Mouse (Mus musculus): ENCODE measurements around the gene Gm21970. TPM values are rescaled to one million over a fixed set of nuclear protein-coding genes. Genes with fewer than 3 reads are reported as not detected.

Gene Gm21970
- polyA plus RNA-seq, 1 experiment from 2014 or later = not detected

- WGBS = 74% methylated on average over 8 of the region's 8 CpGs
These were observed 55.4 kb downstream of the Gm21970 start for GRCm38 (mm10) chr16:91446778-91447511.

GRCm38 (mm10) chr16:91447512-91447900 is 56.0 kb downstream of the Gm21970 start:
- H3K36me3 ChIP-seq (ENCODE audit: control insufficient read depth, insufficient read depth, low read length) = no peaks in the 10 kb centered on the region

More at GRCm38 (mm10) chr16:91446778-91447511, 55.4 kb downstream of the Gm21970 start:
- no peaks in the 10 kb centered on the region for H3K9me3 ChIP-seq (replicated peaks; ENCODE audit: control insufficient read depth, low read length, poor library complexity, severe bottlenecking)
- no peaks in the 10 kb centered on the region for H3K36me3 ChIP-seq (ENCODE audit: control insufficient read depth, insufficient read depth, low read length)
- no peaks in the 10 kb centered on the region for H3K4me1 ChIP-seq (ENCODE audit: control insufficient read depth, insufficient read depth, low read length)
- no peaks in the 10 kb centered on the region for H3K27me3 ChIP-seq (ENCODE audit: control insufficient read depth, insufficient read depth, low read depth, low read length)
- H3K4me3 ChIP-seq (ENCODE audit: low read depth, low read length) = no peak overlapping the region
- no peak for ATAC-seq
- no peak overlapping the region for H3K27ac ChIP-seq (ENCODE audit: low read length)
- H3K9ac ChIP-seq (ENCODE audit: low read depth, low read length) = no peak overlapping the region
- no peak overlapping the region for H3K4me2 ChIP-seq (ENCODE audit: low read length)

GRCm38 (mm10) chr16:91448088-91448487 is 56.6 kb downstream of the Gm21970 start:
- Histone ChIP-seq H3K9ac (ENCODE audit: low read depth, low read length) (no peak overlapping the region), H3K36me3 (ENCODE audit: control insufficient read depth, insufficient read depth, low read length) (no peaks in the 10 kb centered on the region), H3K27me3 (ENCODE audit: control insufficient read depth, insufficient read depth, low read depth, low read length) (no peaks in the 10 kb centered on the region), H3K27ac (ENCODE audit: low read length) (no peak overlapping the region), H3K9me3 (replicated peaks; ENCODE audit: control insufficient read depth, low read length, poor library complexity, severe bottlenecking) (no peaks in the 10 kb centered on the region), H3K4me1 (ENCODE audit: control insufficient read depth, insufficient read depth, low read length) (no peaks in the 10 kb centered on the region), H3K4me3 (ENCODE audit: low read depth, low read length) (no peak overlapping the region), H3K4me2 (ENCODE audit: low read length) (no peak overlapping the region)
- 90% methylated on average over 5 of the region's 5 CpGs for WGBS
- ATAC-seq = no peak

More at GRCm38 (mm10) chr16:91447512-91447900, 56.0 kb downstream of the Gm21970 start:
- no peak overlapping the region for H3K9ac ChIP-seq (ENCODE audit: low read depth, low read length)
- no peaks in the 10 kb centered on the region for H3K27me3 ChIP-seq (ENCODE audit: control insufficient read depth, insufficient read depth, low read depth, low read length)
- 76% methylated on average over 6 of the region's 6 CpGs for WGBS
- no peak for ATAC-seq
- H3K4me2 ChIP-seq (ENCODE audit: low read length) = no peak overlapping the region
- no peaks in the 10 kb centered on the region for H3K4me1 ChIP-seq (ENCODE audit: control insufficient read depth, insufficient read depth, low read length)
- no peaks in the 10 kb centered on the region for H3K9me3 ChIP-seq (replicated peaks; ENCODE audit: control insufficient read depth, low read length, poor library complexity, severe bottlenecking)
- H3K4me3 ChIP-seq (ENCODE audit: low read depth, low read length) = no peak overlapping the region
- H3K27ac ChIP-seq (ENCODE audit: low read length) = no peak overlapping the region

- H3K4me3 ChIP-seq (ENCODE audit: low read depth, low read length) = no peak overlapping the region
- H3K9ac ChIP-seq (ENCODE audit: low read depth, low read length) = no peak overlapping the region
- H3K4me1 ChIP-seq (ENCODE audit: control insufficient read depth, insufficient read depth, low read length) = no peaks in the 10 kb centered on the region
- H3K27me3 ChIP-seq (ENCODE audit: control insufficient read depth, insufficient read depth, low read depth, low read length) = no peaks in the 10 kb centered on the region
- 87% methylated on average over 7 of the region's 7 CpGs for WGBS
- no peak overlapping the region for H3K27ac ChIP-seq (ENCODE audit: low read length)
- no peak for ATAC-seq
- no peaks in the 10 kb centered on the region for H3K9me3 ChIP-seq (replicated peaks; ENCODE audit: control insufficient read depth, low read length, poor library complexity, severe bottlenecking)
- H3K36me3 ChIP-seq (ENCODE audit: control insufficient read depth, insufficient read depth, low read length) = no peaks in the 10 kb centered on the region
- H3K4me2 ChIP-seq (ENCODE audit: low read length) = no peak overlapping the region
These were observed 57.4 kb downstream of the Gm21970 start for GRCm38 (mm10) chr16:91448895-91449294.

- ATAC-seq = no peak
- no peaks in the 10 kb centered on the region for H3K4me1 ChIP-seq (ENCODE audit: control insufficient read depth, insufficient read depth, low read length)
- WGBS = 83% methylated on average over 12 of the region's 12 CpGs
- H3K4me3 ChIP-seq (ENCODE audit: low read depth, low read length) = no peak overlapping the region
- no peak overlapping the region for H3K27ac ChIP-seq (ENCODE audit: low read length)
- no peaks in the 10 kb centered on the region for H3K27me3 ChIP-seq (ENCODE audit: control insufficient read depth, insufficient read depth, low read depth, low read length)
- H3K4me2 ChIP-seq (ENCODE audit: low read length) = no peak overlapping the region
- no peaks in the 10 kb centered on the region for H3K36me3 ChIP-seq (ENCODE audit: control insufficient read depth, insufficient read depth, low read length)
- H3K9ac ChIP-seq (ENCODE audit: low read depth, low read length) = no peak overlapping the region
- H3K9me3 ChIP-seq (replicated peaks; ENCODE audit: control insufficient read depth, low read length, poor library complexity, severe bottlenecking) = no peaks in the 10 kb centered on the region
These were observed 58.9 kb downstream of the Gm21970 start for GRCm38 (mm10) chr16:91450137-91451064.

- no peak for ATAC-seq
- Histone ChIP-seq H3K36me3 (ENCODE audit: control insufficient read depth, insufficient read depth, low read length) (no peaks in the 10 kb centered on the region), H3K4me3 (ENCODE audit: low read depth, low read length) (no peak overlapping the region), H3K4me1 (ENCODE audit: control insufficient read depth, insufficient read depth, low read length) (no peaks in the 10 kb centered on the region), H3K27ac (ENCODE audit: low read length) (no peak overlapping the region), H3K4me2 (ENCODE audit: low read length) (no peak overlapping the region), H3K9me3 (replicated peaks; ENCODE audit: control insufficient read depth, low read length, poor library complexity, severe bottlenecking) (no peaks in the 10 kb centered on the region), H3K27me3 (ENCODE audit: control insufficient read depth, insufficient read depth, low read depth, low read length) (no peaks in the 10 kb centered on the region), H3K9ac (ENCODE audit: low read depth, low read length) (no peak overlapping the region)
- 88% methylated on average over 2 of the region's 2 CpGs for WGBS
These were observed 60.4 kb downstream of the Gm21970 start for GRCm38 (mm10) chr16:91451949-91452348.

GRCm38 (mm10) chr16:91452363-91452896 is 60.9 kb downstream of the Gm21970 start:
- 76% methylated on average over 6 of the region's 6 CpGs for WGBS
- H3K4me2 ChIP-seq (ENCODE audit: low read length) = no peak overlapping the region
- no peaks in the 10 kb centered on the region for H3K36me3 ChIP-seq (ENCODE audit: control insufficient read depth, insufficient read depth, low read length)
- H3K27me3 ChIP-seq (ENCODE audit: control insufficient read depth, insufficient read depth, low read depth, low read length) = no peaks in the 10 kb centered on the region
- H3K4me3 ChIP-seq (ENCODE audit: low read depth, low read length) = no peak overlapping the region
- no peaks in the 10 kb centered on the region for H3K4me1 ChIP-seq (ENCODE audit: control insufficient read depth, insufficient read depth, low read length)
- H3K27ac ChIP-seq (ENCODE audit: low read length) = no peak overlapping the region
- H3K9ac ChIP-seq (ENCODE audit: low read depth, low read length) = no peak overlapping the region
- ATAC-seq = no peak
- no peaks in the 10 kb centered on the region for H3K9me3 ChIP-seq (replicated peaks; ENCODE audit: control insufficient read depth, low read length, poor library complexity, severe bottlenecking)

- no peak for ATAC-seq
- Histone ChIP-seq H3K4me2 (ENCODE audit: low read length) (no peak overlapping the region), H3K4me3 (ENCODE audit: low read depth, low read length) (no peak overlapping the region), H3K27ac (ENCODE audit: low read length) (no peak overlapping the region), H3K27me3 (ENCODE audit: control insufficient read depth, insufficient read depth, low read depth, low read length) (no peaks in the 10 kb centered on the region), H3K9ac (ENCODE audit: low read depth, low read length) (no peak overlapping the region), H3K9me3 (replicated peaks; ENCODE audit: control insufficient read depth, low read length, poor library complexity, severe bottlenecking) (no peaks in the 10 kb centered on the region), H3K4me1 (ENCODE audit: control insufficient read depth, insufficient read depth, low read length) (no peaks in the 10 kb centered on the region), H3K36me3 (ENCODE audit: control insufficient read depth, insufficient read depth, low read length) (no peaks in the 10 kb centered on the region)
- 66% methylated on average over 4 of the region's 4 CpGs for WGBS
These were observed 64.3 kb downstream of the Gm21970 start for GRCm38 (mm10) chr16:91455868-91456267.

Measured in midbrain, embryonic 16.5 days (tissue).